Mouse (Mus musculus) lung, embryonic 15.5 days (tissue): ENCODE results near the gene Mllt10. TPM values are rescaled to one million over a fixed set of nuclear protein-coding genes. Genes with fewer than 3 reads are reported as not detected.
A peak's percentile ranks its signal among the peaks of the same experiment; 100 is the strongest.

Experiments used
- ATAC-seq: fragments of 200-750 bp; cut with Nextera tagmentation; 2 replicates; pipeline ENCODE4 v1.8.0; 2017; ENCODE audit warnings: moderate number of reproducible peaks, borderline replicate concordance; ENCODE audit not compliant: low FRiP score, low TSS enrichment; ENCODE audit errors: extremely low read depth
- H3K27ac ChIP-seq: fragments of 300-500 bp; sonication (generic); 2 replicates; pipeline ENCODE4 v1.5.1; 2015; ENCODE audit warnings: moderate library complexity, mild to moderate bottlenecking, inconsistent platforms
- H3K27me3 ChIP-seq: fragments of 300-500 bp; sonication (generic); 2 replicates; pipeline ENCODE4 v1.6.1; 2015; ENCODE audit warnings: inconsistent platforms
- H3K36me3 ChIP-seq: fragments of 300-500 bp; sonication (generic); 2 replicates; pipeline ENCODE4 v1.6.1; 2015; ENCODE audit warnings: inconsistent platforms
- H3K4me1 ChIP-seq: fragments of 300-500 bp; sonication (generic); 2 replicates; pipeline ENCODE4 v1.6.1; 2015; ENCODE audit warnings: inconsistent platforms
- H3K4me2 ChIP-seq: fragments of 300-500 bp; sonication (generic); 2 replicates; pipeline ENCODE4 v1.6.1; 2015; ENCODE audit warnings: inconsistent platforms, mild to moderate bottlenecking, moderate library complexity
- H3K4me3 ChIP-seq: fragments of 300-500 bp; sonication (generic); 2 replicates; pipeline ENCODE4 v1.5.1; 2015; ENCODE audit warnings: mild to moderate bottlenecking, inconsistent platforms
- H3K9ac ChIP-seq: fragments of 300-500 bp; sonication (generic); 2 replicates; pipeline ENCODE4 v1.6.1; 2015; ENCODE audit warnings: inconsistent platforms
- H3K9me3 ChIP-seq: fragments of 300-500 bp; sonication (generic); 2 replicates; pipeline ENCODE4 v1.6.1; 2016; ENCODE audit warnings: inconsistent platforms
- WGBS: fragments of 180-500 bp; shearing (Covaris S2); methylation state at CpG from one replicate; pipeline ENCODE4 v1.1.7; 2015; 5-methylcytosine and 5-hydroxymethylcytosine counted together
- microRNA-seq: library from miRNA; unstranded; fragments of <30 nt; microRNA quantifications from one replicate; pipeline ENCODE4, GENCODE M21; 2016
- polyA plus RNA-seq: library from polyadenylated mRNA; unstranded; fragments of >200 nt; fragmentation: Nextera tagmentation; extraction: Ambion mirVana; gene quantifications from 2 replicates; pipeline ENCODE4 v1.2.1, GENCODE M21; 2015

Gene Mllt10
- polyA plus RNA-seq, 1 experiment from 2014 or later, result 58.9 TPM

GRCm38 (mm10) chr2:18218500-18218899, 163.5 kb downstream of the Mllt10 start:
- ATAC-seq, result no peak
- Histone ChIP-seq H3K4me3 (no peak overlapping the region), H3K27me3 (no peaks in the 10 kb centered on the region), H3K9me3 (no peaks in the 10 kb centered on the region), H3K9ac (no peak overlapping the region), H3K27ac (no peak overlapping the region), H3K36me3 (peaks cover 42% of the 10 kb centered on the region), H3K4me2 (no peak overlapping the region), H3K4me1 (peaks cover 2% of the 10 kb centered on the region; the same call in 1 of the 2 replicates)
- WGBS, result 82% methylated on average over 5 of the region's 5 CpGs

- Histone ChIP-seq H3K4me1 (peaks cover 2% of the 10 kb centered on the region; the same call in 1 of the 2 replicates), H3K27ac (no peak overlapping the region), H3K9me3 (no peaks in the 10 kb centered on the region), H3K9ac (no peak overlapping the region), H3K4me2 (no peak overlapping the region), H3K27me3 (no peaks in the 10 kb centered on the region), H3K4me3 (no peak overlapping the region), H3K36me3 (peaks cover 37% of the 10 kb centered on the region)
- no peak for ATAC-seq
- 71% methylated on average over 8 of the region's 8 CpGs for whole genome bisulfite sequencing
These were observed 164.1 kb downstream of the Mllt10 start for GRCm38 (mm10) chr2:18219136-18219535.

GRCm38 (mm10) chr2:18219569-18219968, 164.5 kb downstream of the Mllt10 start:
- H3K36me3 ChIP-seq, result peaks cover 33% of the 10 kb centered on the region
- no peak overlapping the region for H3K9ac ChIP-seq
- 0 out of 2 replicates have a peak, but pooled peaks have one; percentile 5 for ATAC-seq
- H3K27ac ChIP-seq, result no peak overlapping the region
- no peaks in the 10 kb centered on the region for H3K9me3 ChIP-seq
- H3K4me1 ChIP-seq, result peaks cover 2% of the 10 kb centered on the region; the same call in 1 of the 2 replicates
- no peak overlapping the region for H3K4me2 ChIP-seq
- H3K27me3 ChIP-seq, result no peaks in the 10 kb centered on the region
- WGBS, result 75% methylated on average over 13 of the region's 13 CpGs
- H3K4me3 ChIP-seq, result no peak overlapping the region

- no peaks in the 10 kb centered on the region for H3K36me3 ChIP-seq
- H3K27ac ChIP-seq, result no peak overlapping the region
- no peaks in the 10 kb centered on the region for H3K4me1 ChIP-seq
- ATAC-seq, result no peak
- no peak overlapping the region for H3K4me2 ChIP-seq
- H3K27me3 ChIP-seq, result no peaks in the 10 kb centered on the region
- no peak overlapping the region for H3K9ac ChIP-seq
- no peaks in the 10 kb centered on the region for H3K9me3 ChIP-seq
- 49% methylated on average over 8 of the region's 8 CpGs for WGBS
- no peak overlapping the region for H3K4me3 ChIP-seq
These were observed 173.5 kb downstream of the Mllt10 start for GRCm38 (mm10) chr2:18228486-18229062.

- Histone ChIP-seq H3K4me1 (no peaks in the 10 kb centered on the region), H3K9me3 (no peaks in the 10 kb centered on the region), H3K27ac (no peak overlapping the region), H3K4me2 (no peak overlapping the region), H3K36me3 (no peaks in the 10 kb centered on the region), H3K27me3 (no peaks in the 10 kb centered on the region), H3K9ac (no peak overlapping the region), H3K4me3 (no peak overlapping the region)
- ATAC-seq, result no peak
- WGBS, result 29% methylated on average over 2 of the region's 2 CpGs
These were observed 174.2 kb downstream of the Mllt10 start for GRCm38 (mm10) chr2:18229279-18229678.

GRCm38 (mm10) chr2:18231143-18231542, 176.1 kb downstream of the Mllt10 start:
- Histone ChIP-seq H3K9ac (no peak overlapping the region), H3K9me3 (no peaks in the 10 kb centered on the region), H3K4me3 (no peak overlapping the region), H3K27me3 (no peaks in the 10 kb centered on the region), H3K36me3 (no peaks in the 10 kb centered on the region), H3K4me2 (no peak overlapping the region), H3K27ac (no peak overlapping the region), H3K4me1 (no peaks in the 10 kb centered on the region)
- ATAC-seq, result no peak
- WGBS, result 37% methylated on average over 4 of the region's 4 CpGs

GRCm38 (mm10) chr2:18232883-18233567, 178.0 kb downstream of the Mllt10 start:
- no peak overlapping the region for H3K4me3 ChIP-seq
- H3K27ac ChIP-seq, result no peak overlapping the region
- no peak for ATAC-seq
- no peaks in the 10 kb centered on the region for H3K9me3 ChIP-seq
- H3K36me3 ChIP-seq, result no peaks in the 10 kb centered on the region
- H3K27me3 ChIP-seq, result no peaks in the 10 kb centered on the region
- WGBS, result 26% methylated on average over 5 of the region's 5 CpGs
- no peak overlapping the region for H3K4me2 ChIP-seq
- no peak overlapping the region for H3K9ac ChIP-seq
- no peaks in the 10 kb centered on the region for H3K4me1 ChIP-seq

GRCm38 (mm10) chr2:18235524-18235923, 180.5 kb downstream of the Mllt10 start:
- no peak overlapping the region for H3K9ac ChIP-seq
- ATAC-seq, result no peak
- H3K4me3 ChIP-seq, result no peak overlapping the region
- no peak overlapping the region for H3K4me2 ChIP-seq
- H3K36me3 ChIP-seq, result no peaks in the 10 kb centered on the region
- no peaks in the 10 kb centered on the region for H3K9me3 ChIP-seq
- H3K27ac ChIP-seq, result no peak overlapping the region
- no peaks in the 10 kb centered on the region for H3K27me3 ChIP-seq
- H3K4me1 ChIP-seq, result no peaks in the 10 kb centered on the region
- 88% methylated on average over 5 of the region's 5 CpGs for WGBS

- H3K27me3 ChIP-seq, result no peaks in the 10 kb centered on the region
- H3K4me2 ChIP-seq, result no peak overlapping the region
- no peaks in the 10 kb centered on the region for H3K9me3 ChIP-seq
- 87% methylated on average over 3 of the region's 3 CpGs for WGBS
- peaks cover 4% of the 10 kb centered on the region; the same call in 1 of the 2 replicates for H3K36me3 ChIP-seq
- H3K4me3 ChIP-seq, result no peak overlapping the region
- ATAC-seq, result no peak
- no peak overlapping the region for H3K9ac ChIP-seq
- H3K27ac ChIP-seq, result no peak overlapping the region
- H3K4me1 ChIP-seq, result no peaks in the 10 kb centered on the region
These were observed 194.2 kb downstream of the Mllt10 start for GRCm38 (mm10) chr2:18249224-18249623.

Small RNA genes within 50 kb of the gene (microRNA-seq; reads per million reads assigned to microRNA genes)
- gene Gm23638 (not detected), gene Mir7655 (11.1 reads per million, percentile 30 among the genes with 10 or more reads in this experiment)

Other genes starting within 250 kb of the Mllt10 start
- not detected in 2 replicates for gene H2al2a, start 58.3 kb upstream of the Mllt10 start, polyA plus RNA-seq
- 12.5 and 13.6 TPM in 2 replicates for gene A930004D18Rik, start 17.5 kb upstream of the Mllt10 start, polyA plus RNA-seq
- gene Skida1, start 6.2 kb upstream of the Mllt10 start, polyA plus RNA-seq, result 7.2 and 8.4 TPM in 2 replicates